Mouse (Mus musculus): ENCODE results near the gene Serinc3. TPM values are rescaled to one million over a fixed set of nuclear protein-coding genes. Genes with fewer than 3 reads are reported as not detected.

Serinc3 gene
- polyA plus RNA-seq, 1 experiment from 2014 or later: 92.7 TPM

GRCm38 (mm10) chr2:163590996-163591395 is 53.9 kb downstream of the Serinc3 start:
- Histone ChIP-seq H3K36me3 (replicated peaks; ENCODE audit: insufficient read depth, low read length) (no peaks in the 10 kb centered on the region), H3K27me3 (ENCODE audit: insufficient read depth, low read length) (no peaks in the 10 kb centered on the region), H3K9me3 (ENCODE audit: low read length) (no peaks in the 10 kb centered on the region), H3K4me2 (ENCODE audit: low read depth, low read length) (no peak overlapping the region), H3K4me1 (ENCODE audit: insufficient read depth) (peaks cover 46% of the 10 kb centered on the region), H3K27ac (ENCODE audit: low read depth) (peak overlapping the region; percentile 61), H3K4me3 (ENCODE audit: low read depth, low read length) (no peak overlapping the region), H3K9ac (replicated peaks) (no peak overlapping the region)
- WGBS (ENCODE audit: insufficient replicate concordance): 60% methylated on average over 5 of the region's 5 CpGs
- no peak for TF ChIP-seq EP300 (IDR thresholded peaks at IDR 0.05; ENCODE audit: low read depth)
- no peak for TF ChIP-seq CTCF (IDR thresholded peaks at IDR 0.05; ENCODE audit: low read depth)
- ATAC-seq (no peak), DNase-seq (no peak)

GRCm38 (mm10) chr2:163590211-163590610 is 54.7 kb downstream of the Serinc3 start:
- 41% methylated on average over 12 of the region's 12 CpGs for WGBS (ENCODE audit: insufficient replicate concordance)
- H3K27ac ChIP-seq (ENCODE audit: low read depth): no peak overlapping the region
- H3K36me3 ChIP-seq (replicated peaks; ENCODE audit: insufficient read depth, low read length): no peaks in the 10 kb centered on the region
- ATAC-seq: no peak
- no peak overlapping the region for H3K9ac ChIP-seq (replicated peaks)
- H3K4me2 ChIP-seq (ENCODE audit: low read depth, low read length): no peak overlapping the region
- no peak for DNase-seq
- no peaks in the 10 kb centered on the region for H3K9me3 ChIP-seq (ENCODE audit: low read length)
- TF ChIP-seq EP300 (IDR thresholded peaks at IDR 0.05; ENCODE audit: low read depth) (no peak), CTCF (IDR thresholded peaks at IDR 0.05; ENCODE audit: low read depth) (no peak)
- peaks cover 39% of the 10 kb centered on the region for H3K4me1 ChIP-seq (ENCODE audit: insufficient read depth)
- H3K27me3 ChIP-seq (ENCODE audit: insufficient read depth, low read length): no peaks in the 10 kb centered on the region
- H3K4me3 ChIP-seq (ENCODE audit: low read depth, low read length): no peak overlapping the region

GRCm38 (mm10) chr2:163587506-163587905 is 57.4 kb downstream of the Serinc3 start:
- no peak for TF ChIP-seq CTCF (IDR thresholded peaks at IDR 0.05; ENCODE audit: low read depth)
- TF ChIP-seq EP300 (IDR thresholded peaks at IDR 0.05; ENCODE audit: low read depth): no peak
- peak overlapping the region; percentile 90 for H3K27ac ChIP-seq (ENCODE audit: low read depth)
- H3K36me3 ChIP-seq (replicated peaks; ENCODE audit: insufficient read depth, low read length): no peaks in the 10 kb centered on the region
- no peak overlapping the region; the same call in 1 of the 2 replicates for H3K9ac ChIP-seq (replicated peaks)
- H3K4me2 ChIP-seq (ENCODE audit: low read depth, low read length): no peak overlapping the region
- no peaks in the 10 kb centered on the region for H3K27me3 ChIP-seq (ENCODE audit: insufficient read depth, low read length)
- ATAC-seq: peak; percentile 58
- peaks cover 32% of the 10 kb centered on the region for H3K4me1 ChIP-seq (ENCODE audit: insufficient read depth)
- peak; percentile 47 for DNase-seq
- H3K9me3 ChIP-seq (ENCODE audit: low read length): no peaks in the 10 kb centered on the region
- 32% methylated on average over 5 of the region's 5 CpGs for WGBS (ENCODE audit: insufficient replicate concordance)
- H3K4me3 ChIP-seq (ENCODE audit: low read depth, low read length): no peak overlapping the region

GRCm38 (mm10) chr2:163586384-163587261 is 58.3 kb downstream of the Serinc3 start:
- Histone ChIP-seq H3K27me3 (ENCODE audit: insufficient read depth, low read length) (no peaks in the 10 kb centered on the region), H3K4me2 (ENCODE audit: low read depth, low read length) (no peak overlapping the region), H3K9ac (replicated peaks) (no peak overlapping the region), H3K27ac (ENCODE audit: low read depth) (peak overlapping the region; percentile 90), H3K4me3 (ENCODE audit: low read depth, low read length) (no peak overlapping the region), H3K4me1 (ENCODE audit: insufficient read depth) (peaks cover 32% of the 10 kb centered on the region), H3K9me3 (ENCODE audit: low read length) (no peaks in the 10 kb centered on the region), H3K36me3 (replicated peaks; ENCODE audit: insufficient read depth, low read length) (no peaks in the 10 kb centered on the region)
- ATAC-seq (peak; percentile 91), DNase-seq (peak; percentile 82)
- WGBS (ENCODE audit: insufficient replicate concordance): 41% methylated on average over 19 of the region's 19 CpGs
- TF ChIP-seq CTCF (IDR thresholded peaks at IDR 0.05; ENCODE audit: low read depth) (peak; percentile 93), EP300 (IDR thresholded peaks at IDR 0.05; ENCODE audit: low read depth) (peak; percentile 79)

- H3K27me3 ChIP-seq (ENCODE audit: insufficient read depth, low read length): no peaks in the 10 kb centered on the region
- H3K9ac ChIP-seq (replicated peaks): no peak overlapping the region
- H3K4me3 ChIP-seq (ENCODE audit: low read depth, low read length): no peak overlapping the region
- no peaks in the 10 kb centered on the region for H3K9me3 ChIP-seq (ENCODE audit: low read length)
- 82% methylated on average over 10 of the region's 10 CpGs for WGBS (ENCODE audit: insufficient replicate concordance)
- H3K4me2 ChIP-seq (ENCODE audit: low read depth, low read length): no peak overlapping the region
- no peak for DNase-seq
- no peak for TF ChIP-seq EP300 (IDR thresholded peaks at IDR 0.05; ENCODE audit: low read depth)
- no peak for TF ChIP-seq CTCF (IDR thresholded peaks at IDR 0.05; ENCODE audit: low read depth)
- H3K4me1 ChIP-seq (ENCODE audit: insufficient read depth): peaks cover 21% of the 10 kb centered on the region
- H3K36me3 ChIP-seq (replicated peaks; ENCODE audit: insufficient read depth, low read length): no peaks in the 10 kb centered on the region
- H3K27ac ChIP-seq (ENCODE audit: low read depth): no peak overlapping the region
- ATAC-seq: no peak
These were observed 60.9 kb downstream of the Serinc3 start for GRCm38 (mm10) chr2:163584088-163584426.

GRCm38 (mm10) chr2:163583226-163584087 is 61.5 kb downstream of the Serinc3 start:
- TF ChIP-seq CTCF (IDR thresholded peaks at IDR 0.05; ENCODE audit: low read depth) (no peak), EP300 (IDR thresholded peaks at IDR 0.05; ENCODE audit: low read depth) (no peak)
- no peak for ATAC-seq

More at GRCm38 (mm10) chr2:163583226-163584087, 61.5 kb downstream of the Serinc3 start:
- Histone ChIP-seq H3K9me3 (ENCODE audit: low read length) (no peaks in the 10 kb centered on the region), H3K4me3 (ENCODE audit: low read depth, low read length) (no peak overlapping the region), H3K27me3 (ENCODE audit: insufficient read depth, low read length) (no peaks in the 10 kb centered on the region), H3K9ac (replicated peaks) (no peak overlapping the region), H3K4me2 (ENCODE audit: low read depth, low read length) (no peak overlapping the region), H3K4me1 (ENCODE audit: insufficient read depth) (peaks cover 17% of the 10 kb centered on the region), H3K27ac (ENCODE audit: low read depth) (no peak overlapping the region), H3K36me3 (replicated peaks; ENCODE audit: insufficient read depth, low read length) (no peaks in the 10 kb centered on the region)
- DNase-seq: no peak
- 95% methylated on average over 10 of the region's 10 CpGs for WGBS (ENCODE audit: insufficient replicate concordance)
